Mouse (Mus musculus): Measurements from ENCODE around the gene Plpp3.

- TF ChIP-seq CTCF (IDR thresholded peaks at IDR 0.05; ENCODE audit: borderline replicate concordance, extremely low read depth, insufficient read depth, insufficient read length) (no peak), POLR2A (IDR thresholded peaks at IDR 0.05; ENCODE audit: borderline replicate concordance, extremely low read depth, insufficient read depth, insufficient read length, poor library complexity, severe bottlenecking) (no peak)
These were observed 93.8 kb downstream of the Plpp3 start for GRCm38 (mm10) chr4:105250946-105251345.

Data from brain, embryonic 14.5 days (tissue).